Mouse (Mus musculus): Measurements from ENCODE around the gene Exd2.

GRCm38 (mm10) chr12:80427683-80428082, 35.2 kb upstream of the Exd2 start:
- TF ChIP-seq POLR2A (IDR thresholded peaks at IDR 0.05; ENCODE audit: extremely low read depth, insufficient read depth, low read length) (no peak), CTCF (IDR thresholded peaks at IDR 0.05; ENCODE audit: extremely low read depth, insufficient read depth, low read length) (no peak)

All from cortical plate, adult 2 months (tissue).